8 mouse cellular contexts compared by ENCODE assay signal in the genomic region with DNA sequence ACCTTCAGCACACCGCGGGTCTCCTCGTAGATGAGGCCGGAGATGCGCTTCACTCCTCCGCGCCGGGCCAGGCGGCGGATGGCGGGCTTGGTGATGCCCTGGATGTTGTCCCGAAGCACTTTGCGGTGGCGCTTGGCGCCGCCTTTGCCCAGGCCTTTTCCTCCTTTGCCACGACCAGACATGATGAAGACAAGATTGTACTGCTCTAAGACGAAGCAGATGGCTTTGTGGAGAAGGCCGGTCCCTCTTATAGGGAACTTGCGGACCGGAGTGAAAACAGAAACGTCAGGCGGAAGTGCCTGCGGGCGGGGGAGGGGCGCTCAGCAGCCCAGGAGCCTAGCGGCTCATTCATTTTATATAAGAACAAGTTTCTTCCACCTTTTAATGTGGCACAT. TPM values are rescaled to one million over a fixed set of nuclear protein-coding genes. Genes with fewer than 3 reads are reported as not detected.
DNase-seq lines count a peak whose midpoint lies in the region; ATAC-seq lines count a peak whose summit lies in the region.
"Not testable (repeated sequence)": the region's sequence is repeated elsewhere in the genome, so short reads cannot be mapped to it uniquely, and the experiment has no call there.

Hist1h4i (minus strand) TSS at position 221 of the 395 bp plus-strand sequence.

- ATAC-seq in megakaryocyte, adult 5-6 weeks (ENCODE audit: poor library complexity, severe bottlenecking) = peak; percentile 77

- peak; percentile 95 to 99 for DNase-seq in adrenal gland, adult (ENCODE audit: inconsistent age in 2 of 2, low spot score in 1 of 2)
- DNase-seq in embryo, embryonic 10.5 days (ENCODE audit: low spot score) = peak; percentile 97
- DNase-seq in gastrocnemius, postnatal 14 days = peak; percentile 89
- peak; percentile 95 for DNase-seq in induced T-regulatory cell, adult 2 months (ENCODE audit: low read depth)
- DNase-seq in left cerebral cortex, adult 8-10 months (ENCODE audit: low spot score in 2 of 2) = peak; percentile 95 to 99
- peak; percentile 95 for DNase-seq in right cerebral cortex, adult 18-20 months
- peak; percentile 93 for DNase-seq in urinary bladder, adult 2 months (ENCODE audit: low spot score)

- intact Hi-C loops in gastrocnemius, postnatal 14 days (cut with DNase I; ENCODE audit: low total_unique reads) = not testable (repeated sequence)

RNA-seq across cellular contexts. Expression of gene Hist1h4i, which starts in this region (rescaled TPM):
- total RNA-seq in gastrocnemius, postnatal 14 days (2021) = 10 to 100 TPM; 46.4 to 49.7 TPM
- 10 to 100 TPM; 62.0 to 71.0 (median 68.4) TPM for total RNA-seq in left cerebral cortex, adult 8-10 months (2022)
- total RNA-seq in megakaryocyte, adult 5-6 weeks (2015) = 34.9 and 43.5 TPM in 2 replicates
- total RNA-seq in megakaryocyte, adult 5-6 weeks (2017) = 115 and 127 TPM in 2 replicates
- 3.2 and 4.3 TPM in 2 replicates for polyA plus RNA-seq in urinary bladder, adult 2 months (2012; rRNA removed)

Comparison
In these comparisons a context has a peak if more than half of its experiments do, and no peak if none do; other contexts are left out.
1. Peak in every context shown above with its lines: DNase-seq and ATAC-seq.